Mouse (Mus musculus): Measurements from ENCODE around the gene Auts2. TPM values are rescaled to one million over a fixed set of nuclear protein-coding genes. Genes with fewer than 3 reads are reported as not detected.

Gene Auts2
- polyA plus RNA-seq, 1 experiment from 2014 or later = 17.0 TPM

DNA sequence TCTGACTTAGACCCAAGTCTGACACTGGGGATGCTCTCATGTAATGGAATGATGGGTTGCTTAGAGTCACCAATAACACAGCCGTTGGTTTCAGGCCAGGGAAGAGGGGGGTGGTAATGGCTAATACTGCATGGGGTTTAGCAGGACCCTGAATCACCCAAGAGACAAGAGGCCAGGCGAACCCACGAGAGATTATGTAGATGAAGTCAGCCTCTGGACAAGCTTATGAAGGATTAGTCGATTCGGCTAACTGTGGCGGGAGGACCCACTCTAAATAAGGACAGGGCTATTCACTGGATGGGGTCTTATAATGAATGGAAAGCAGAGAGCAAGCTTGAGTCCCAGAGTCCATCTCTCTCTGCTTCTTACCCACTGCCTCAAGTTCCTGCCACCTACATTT, 1084.4 kb downstream of the Auts2 start:
- H3K4me1 ChIP-seq = no peaks in the 10 kb centered on the region
- H3K27me3 ChIP-seq = no peaks in the 10 kb centered on the region
- H3K27ac ChIP-seq = no peak overlapping the region
- ATAC-seq (ENCODE audit: borderline replicate concordance, extremely low read depth, low FRiP score, low TSS enrichment) = no peak
- H3K4me2 ChIP-seq = no peak overlapping the region
- no peak overlapping the region for H3K9ac ChIP-seq
- 89% methylated on average over 6 of the region's 6 CpGs for WGBS
- H3K4me3 ChIP-seq = no peak overlapping the region
- peaks cover 24% of the 10 kb centered on the region for H3K36me3 ChIP-seq
- H3K9me3 ChIP-seq = no peaks in the 10 kb centered on the region

DNA sequence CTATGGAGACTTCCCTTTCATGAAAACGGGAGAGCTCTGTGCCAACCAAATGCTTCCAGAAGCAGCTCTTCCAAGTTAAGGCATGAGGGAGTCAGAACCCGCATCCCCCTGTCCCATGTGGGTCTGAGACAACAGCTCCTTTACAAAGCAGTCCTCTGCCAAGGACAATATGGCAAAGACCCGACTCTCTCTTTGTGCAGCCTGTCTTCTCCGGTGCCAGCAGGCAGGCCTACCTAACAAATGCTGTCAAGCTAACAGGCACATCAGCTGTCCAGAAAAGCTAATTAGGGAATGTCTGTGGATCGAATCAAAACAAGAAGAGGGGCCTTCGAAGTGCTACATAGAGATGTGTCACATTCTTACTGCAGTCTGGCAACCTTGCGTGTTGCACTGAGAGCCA, 1085.1 kb downstream of the Auts2 start:
- H3K27ac ChIP-seq = no peak overlapping the region
- H3K4me2 ChIP-seq = no peak overlapping the region
- no peak overlapping the region for H3K9ac ChIP-seq
- H3K27me3 ChIP-seq = no peaks in the 10 kb centered on the region
- no peak overlapping the region for H3K4me3 ChIP-seq
- 87% methylated on average over 7 of the region's 7 CpGs for WGBS
- H3K9me3 ChIP-seq = no peaks in the 10 kb centered on the region
- H3K4me1 ChIP-seq = no peaks in the 10 kb centered on the region
- no peak for ATAC-seq (ENCODE audit: borderline replicate concordance, extremely low read depth, low FRiP score, low TSS enrichment)
- peaks cover 24% of the 10 kb centered on the region for H3K36me3 ChIP-seq

GRCm38 (mm10) chr5:131449181-131449868, 1093.8 kb downstream of the Auts2 start:
- WGBS = 91% methylated on average over 7 of the region's 7 CpGs
- Histone ChIP-seq H3K9ac (no peak overlapping the region), H3K9me3 (no peaks in the 10 kb centered on the region), H3K27ac (no peak overlapping the region), H3K36me3 (peaks cover 53% of the 10 kb centered on the region), H3K4me3 (no peak overlapping the region), H3K4me1 (no peaks in the 10 kb centered on the region), H3K27me3 (no peaks in the 10 kb centered on the region), H3K4me2 (no peak overlapping the region)
- no peak for ATAC-seq (ENCODE audit: borderline replicate concordance, extremely low read depth, low FRiP score, low TSS enrichment)

GRCm38 (mm10) chr5:131435239-131435876, 1107.8 kb downstream of the Auts2 start:
- Histone ChIP-seq H3K9me3 (no peaks in the 10 kb centered on the region), H3K9ac (no peak overlapping the region), H3K27me3 (no peaks in the 10 kb centered on the region), H3K27ac (no peak overlapping the region), H3K36me3 (peaks cover 22% of the 10 kb centered on the region), H3K4me3 (no peak overlapping the region), H3K4me2 (no peak overlapping the region), H3K4me1 (no peaks in the 10 kb centered on the region)
- WGBS = 88% methylated on average over 10 of the region's 10 CpGs
- ATAC-seq (ENCODE audit: borderline replicate concordance, extremely low read depth, low FRiP score, low TSS enrichment) = no peak

DNA sequence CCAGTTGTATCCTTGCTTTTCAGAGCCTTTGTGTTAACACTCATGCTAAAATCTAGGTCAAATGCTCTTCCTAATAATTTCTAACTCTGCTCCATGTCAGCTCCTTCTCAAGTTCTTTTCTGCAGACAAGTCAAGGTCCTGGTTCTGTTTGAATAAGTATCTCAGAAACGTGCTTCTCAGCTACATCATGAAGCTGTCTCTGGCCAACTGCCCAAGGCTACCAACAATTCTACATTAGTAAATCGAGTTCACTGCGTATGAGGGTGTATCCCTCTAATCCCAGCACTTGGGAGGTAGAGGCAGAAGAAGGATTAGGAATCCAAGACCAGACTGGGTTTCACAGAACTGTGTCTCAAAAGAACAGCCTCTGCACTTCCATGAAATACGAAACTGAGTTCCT, 1109.9 kb downstream of the Auts2 start:
- Histone ChIP-seq H3K9ac (no peak overlapping the region), H3K4me1 (no peaks in the 10 kb centered on the region), H3K36me3 (peaks cover 5% of the 10 kb centered on the region; the same call in 1 of the 2 replicates), H3K9me3 (no peaks in the 10 kb centered on the region), H3K4me2 (no peak overlapping the region), H3K4me3 (no peak overlapping the region), H3K27me3 (no peaks in the 10 kb centered on the region; the same call in 1 of the 2 replicates), H3K27ac (no peak overlapping the region)
- ATAC-seq (ENCODE audit: borderline replicate concordance, extremely low read depth, low FRiP score, low TSS enrichment) = no peak
- 72% methylated on average over 4 of the region's 4 CpGs for WGBS

GRCm38 (mm10) chr5:131431896-131432295, 1111.2 kb downstream of the Auts2 start:
- Histone ChIP-seq H3K27ac (no peak overlapping the region), H3K9ac (no peak overlapping the region), H3K27me3 (no peaks in the 10 kb centered on the region; the same call in 1 of the 2 replicates), H3K36me3 (peaks cover 3% of the 10 kb centered on the region; the same call in 1 of the 2 replicates), H3K4me3 (no peak overlapping the region), H3K4me1 (no peaks in the 10 kb centered on the region), H3K9me3 (no peaks in the 10 kb centered on the region), H3K4me2 (no peak overlapping the region)
- 70% methylated on average over 7 of the region's 7 CpGs for WGBS
- no peak for ATAC-seq (ENCODE audit: borderline replicate concordance, extremely low read depth, low FRiP score, low TSS enrichment)

- Histone ChIP-seq H3K4me1 (no peaks in the 10 kb centered on the region), H3K36me3 (no peaks in the 10 kb centered on the region), H3K27me3 (no peaks in the 10 kb centered on the region; the same call in 1 of the 2 replicates), H3K4me3 (no peak overlapping the region), H3K9me3 (no peaks in the 10 kb centered on the region), H3K27ac (no peak overlapping the region), H3K9ac (no peak overlapping the region), H3K4me2 (no peak overlapping the region)
- ATAC-seq (ENCODE audit: borderline replicate concordance, extremely low read depth, low FRiP score, low TSS enrichment) = no peak
- 18% methylated on average over 8 of the region's 8 CpGs for WGBS
Measured at GRCm38 (mm10) chr5:131430109-131430508, 1113.0 kb downstream of the Auts2 start.

DNA sequence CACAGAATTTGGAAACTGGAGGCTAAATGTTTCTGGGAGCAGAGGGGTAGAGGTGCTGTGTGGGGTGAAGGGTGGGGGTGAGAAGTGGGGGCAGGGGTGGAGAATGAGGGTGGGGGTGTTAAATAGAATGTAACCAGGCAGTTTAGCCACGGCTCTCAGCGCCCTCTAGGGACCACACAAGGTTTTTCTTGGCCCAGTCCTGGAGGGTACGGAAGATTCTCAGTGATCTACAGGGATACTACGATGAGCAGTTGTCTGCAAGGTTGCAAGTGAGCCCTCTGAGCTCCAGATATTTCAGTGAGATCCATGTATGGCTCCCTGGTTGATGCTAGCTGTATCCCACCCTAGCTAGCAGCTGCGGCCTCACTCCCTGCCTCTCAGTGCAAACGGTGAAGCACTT, 1113.6 kb downstream of the Auts2 start:
- H3K9me3 ChIP-seq = no peaks in the 10 kb centered on the region
- ATAC-seq (ENCODE audit: borderline replicate concordance, extremely low read depth, low FRiP score, low TSS enrichment) = peak; percentile 47; the same call in 1 of the 2 replicates
- no peak overlapping the region for H3K4me2 ChIP-seq
- H3K9ac ChIP-seq = no peak overlapping the region
- H3K36me3 ChIP-seq = no peaks in the 10 kb centered on the region
- WGBS = 46% methylated on average over 6 of the region's 6 CpGs
- H3K27ac ChIP-seq = no peak overlapping the region
- no peak overlapping the region for H3K4me3 ChIP-seq
- no peaks in the 10 kb centered on the region for H3K4me1 ChIP-seq
- H3K27me3 ChIP-seq = no peaks in the 10 kb centered on the region; the same call in 1 of the 2 replicates

- 33% methylated on average over 11 of the region's 11 CpGs for WGBS
- no peaks in the 10 kb centered on the region for H3K9me3 ChIP-seq
- H3K36me3 ChIP-seq = no peaks in the 10 kb centered on the region
- no peak overlapping the region for H3K4me3 ChIP-seq
- H3K4me2 ChIP-seq = no peak overlapping the region
- no peak overlapping the region for H3K9ac ChIP-seq
- H3K27ac ChIP-seq = no peak overlapping the region
- ATAC-seq (ENCODE audit: borderline replicate concordance, extremely low read depth, low FRiP score, low TSS enrichment) = no peak
- H3K27me3 ChIP-seq = no peaks in the 10 kb centered on the region; the same call in 1 of the 2 replicates
- no peaks in the 10 kb centered on the region for H3K4me1 ChIP-seq
Measured at GRCm38 (mm10) chr5:131427734-131428413, 1115.3 kb downstream of the Auts2 start.

DNA sequence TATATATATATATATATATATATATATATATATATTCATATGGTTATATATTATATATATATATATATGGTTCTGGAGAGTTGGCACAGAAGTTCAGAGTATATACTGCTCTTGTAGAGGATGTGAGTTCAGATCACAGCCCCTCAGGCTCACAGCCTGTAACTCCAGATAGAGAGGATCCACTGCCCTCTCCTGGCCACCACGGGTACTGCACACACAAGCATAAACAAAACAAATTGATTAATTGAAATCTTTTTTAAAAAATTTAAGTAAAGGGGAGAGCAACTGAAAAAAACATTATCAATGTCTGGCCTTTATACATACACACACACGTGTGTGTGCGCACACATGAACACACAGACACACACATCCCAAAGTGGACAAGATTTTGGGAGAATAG, 1120.4 kb downstream of the Auts2 start:
- H3K27ac ChIP-seq = no peak overlapping the region
- no peaks in the 10 kb centered on the region for H3K36me3 ChIP-seq
- H3K27me3 ChIP-seq = no peaks in the 10 kb centered on the region
- H3K4me1 ChIP-seq = no peaks in the 10 kb centered on the region
- 73% methylated on average over 3 of the region's 3 CpGs for WGBS
- no peak overlapping the region for H3K4me2 ChIP-seq
- no peaks in the 10 kb centered on the region for H3K9me3 ChIP-seq
- no peak overlapping the region for H3K9ac ChIP-seq
- no peak overlapping the region for H3K4me3 ChIP-seq
- no peak for ATAC-seq (ENCODE audit: borderline replicate concordance, extremely low read depth, low FRiP score, low TSS enrichment)

GRCm38 (mm10) chr5:131420406-131420805, 1122.7 kb downstream of the Auts2 start:
- no peaks in the 10 kb centered on the region for H3K4me1 ChIP-seq
- no peaks in the 10 kb centered on the region for H3K36me3 ChIP-seq
- no peak overlapping the region for H3K4me3 ChIP-seq
- H3K9me3 ChIP-seq = no peaks in the 10 kb centered on the region
- no peak for ATAC-seq (ENCODE audit: borderline replicate concordance, extremely low read depth, low FRiP score, low TSS enrichment)
- no peak overlapping the region for H3K9ac ChIP-seq
- no peak overlapping the region for H3K4me2 ChIP-seq
- H3K27ac ChIP-seq = no peak overlapping the region
- no peaks in the 10 kb centered on the region for H3K27me3 ChIP-seq
- WGBS = 44% methylated on average over 2 of the region's 2 CpGs

All from lung, embryonic 15.5 days (tissue).